Mouse (Mus musculus): ENCODE measurements around the gene Rps6kb1. TPM values are rescaled to one million over a fixed set of nuclear protein-coding genes. Genes with fewer than 3 reads are reported as not detected.
"Not testable (repeated sequence)": the region's sequence is repeated elsewhere in the genome, so short reads cannot be mapped to it uniquely, and the experiment has no call there.

Gene Rps6kb1
- total and polyA plus RNA-seq, 3 experiments, result 45.2 to 110 (median 76.9) TPM

- H3K27ac ChIP-seq (ENCODE audit: insufficient read depth, low read depth); dilution Hi-C loops (cut with MboI; ENCODE audit: extremely low pct_ligation_motif_present, extremely low pct_unique_long_range_greater_than_20kb, low sequenced_read_pairs); in situ Hi-C loops (cut with MboI; ENCODE audit: low pct_ligation_motif_present, low pct_unique_long_range_greater_than_20kb, low sequenced_read_pairs); H3K9me3 ChIP-seq (replicated peaks; ENCODE audit: low read length); H3K4me2 ChIP-seq (ENCODE audit: insufficient read depth, low read depth, poor library complexity, severe bottlenecking); DNase-seq (ENCODE audit: extremely low read depth); H3K4me3 ChIP-seq (replicated peaks in 1 of 3; ENCODE audit: low read depth in 2 of 3, low read length in 2 of 3, poor library complexity in 1 of 3); H3K27me3 ChIP-seq (replicated peaks); H3K9ac ChIP-seq (ENCODE audit: insufficient read depth, low read depth): not testable (repeated sequence)
- peaks cover 2 to 36% of the 10 kb centered on the region in 2 experiments; a peak in 2 of 4 replicates for H3K4me1 ChIP-seq (ENCODE audit: control insufficient read depth in 1 of 2, insufficient read depth in 2 of 2)
- H3K79me2 ChIP-seq (replicated peaks; ENCODE audit: control insufficient read depth, extremely low read depth, insufficient read depth, poor library complexity, severe bottlenecking), result peaks cover 69% of the 10 kb centered on the region
- peaks cover 39 to 78% of the 10 kb centered on the region in 2 experiments for H3K36me3 ChIP-seq (replicated peaks in 1 of 2; ENCODE audit: control insufficient read depth in 1 of 2, insufficient read depth in 1 of 2, low read length in 1 of 2)
Observed at GRCm38 (mm10) chr11:86533302-86533701, 11.3 kb downstream of the Rps6kb1 start.

GRCm38 (mm10) chr11:86532834-86533233, 11.8 kb downstream of the Rps6kb1 start:
- in situ Hi-C loops (cut with MboI; ENCODE audit: low pct_ligation_motif_present, low pct_unique_long_range_greater_than_20kb, low sequenced_read_pairs), result no loop called here
- no peak overlapping the region for H3K4me3 ChIP-seq (replicated peaks in 1 of 3; ENCODE audit: low read depth in 2 of 3, low read length in 2 of 3, poor library complexity in 1 of 3)
- no peak overlapping the region for H3K9ac ChIP-seq (ENCODE audit: insufficient read depth, low read depth)
- peaks cover 2 to 32% of the 10 kb centered on the region in 2 experiments; a peak in 2 of 4 replicates for H3K4me1 ChIP-seq (ENCODE audit: control insufficient read depth in 1 of 2, insufficient read depth in 2 of 2)
- peak; percentile 52 for DNase-seq (ENCODE audit: extremely low read depth)
- dilution Hi-C loops (cut with MboI; ENCODE audit: extremely low pct_ligation_motif_present, extremely low pct_unique_long_range_greater_than_20kb, low sequenced_read_pairs), result no loop called here
- peaks cover 64% of the 10 kb centered on the region for H3K79me2 ChIP-seq (replicated peaks; ENCODE audit: control insufficient read depth, extremely low read depth, insufficient read depth, poor library complexity, severe bottlenecking)
- no peaks in the 10 kb centered on the region for H3K27me3 ChIP-seq (replicated peaks)
- peak; percentile 43 for TF ChIP-seq RAD21 (IDR thresholded peaks at IDR 0.05; ENCODE audit: low read depth, low read length)
- TF ChIP-seq SMC3 (IDR thresholded peaks at IDR 0.05; ENCODE audit: low read depth, low read length), result peak; percentile 23; the same call in 1 of the 2 replicates
- peak; percentile 50 to 78 for TF ChIP-seq CTCF (conservative IDR thresholded peaks at IDR 0.05 in 1 of 2, IDR thresholded peaks at IDR 0.05 in 1 of 2; ENCODE audit: low read depth in 2 of 2, low read length in 2 of 2)
- no peak for TF ChIP-seq JUN (IDR thresholded peaks at IDR 0.05; ENCODE audit: insufficient read depth, low read depth, low read length)
- no peak overlapping the region for H3K4me2 ChIP-seq (ENCODE audit: insufficient read depth, low read depth, poor library complexity, severe bottlenecking)
- peaks cover 42 to 79% of the 10 kb centered on the region in 2 experiments for H3K36me3 ChIP-seq (replicated peaks in 1 of 2; ENCODE audit: control insufficient read depth in 1 of 2, insufficient read depth in 1 of 2, low read length in 1 of 2)
- no peak overlapping the region for H3K27ac ChIP-seq (ENCODE audit: insufficient read depth, low read depth)
- H3K9me3 ChIP-seq (replicated peaks; ENCODE audit: low read length), result no peaks in the 10 kb centered on the region

- H3K9me3 ChIP-seq (replicated peaks; ENCODE audit: low read length), result no peaks in the 10 kb centered on the region
- in situ Hi-C loops (cut with MboI; ENCODE audit: low pct_ligation_motif_present, low pct_unique_long_range_greater_than_20kb, low sequenced_read_pairs), result no loop called here
- H3K79me2 ChIP-seq (replicated peaks; ENCODE audit: control insufficient read depth, extremely low read depth, insufficient read depth, poor library complexity, severe bottlenecking), result peaks cover 31% of the 10 kb centered on the region
- H3K9ac ChIP-seq (ENCODE audit: insufficient read depth, low read depth), result no peak overlapping the region
- H3K4me1 ChIP-seq (ENCODE audit: control insufficient read depth in 1 of 2, insufficient read depth in 2 of 2), result 0 out of 4 replicates have a peak, but pooled peaks cover 0 to 3% of the 10 kb centered on the region in 2 experiments
- no peak for DNase-seq (ENCODE audit: extremely low read depth)
- no peak for TF ChIP-seq MAZ (IDR thresholded peaks at IDR 0.05; ENCODE audit: low read depth, low read length)
- TF ChIP-seq NELFE (IDR thresholded peaks at IDR 0.05; ENCODE audit: low read depth, low read length), result no peak
- no peak for TF ChIP-seq TCF12 (IDR thresholded peaks at IDR 0.05; ENCODE audit: low read depth, low read length)
- no peak for TF ChIP-seq CHD1 (IDR thresholded peaks at IDR 0.05; ENCODE audit: low read depth, low read length)
- no peak for TF ChIP-seq RCOR1 (conservative IDR thresholded peaks at IDR 0.05; ENCODE audit: low read depth, low read length)
- TF ChIP-seq CHD2 (IDR thresholded peaks at IDR 0.05; ENCODE audit: low read length), result no peak
- TF ChIP-seq ZKSCAN1 (IDR thresholded peaks at IDR 0.05; ENCODE audit: borderline replicate concordance, low read depth, low read length), result no peak
- TF ChIP-seq GABPA (IDR thresholded peaks at IDR 0.05; ENCODE audit: insufficient replicate concordance, low read depth, low read length), result no peak
- no peak for TF ChIP-seq BHLHE40 (IDR thresholded peaks at IDR 0.05; ENCODE audit: low read depth, low read length)
- no peak for TF ChIP-seq POLR2A (IDR thresholded peaks at IDR 0.05; ENCODE audit: low read depth, low read length)
- no peak for TF ChIP-seq KAT2A (IDR thresholded peaks at IDR 0.05; ENCODE audit: insufficient replicate concordance, low read length)
- TF ChIP-seq MYC (IDR thresholded peaks at IDR 0.05; ENCODE audit: low read depth, low read length), result no peak
- no peak for TF ChIP-seq SIN3A (IDR thresholded peaks at IDR 0.05; ENCODE audit: low read length)
- TF ChIP-seq MEF2A (IDR thresholded peaks at IDR 0.05; ENCODE audit: borderline replicate concordance, low read depth, low read length), result no peak
- no peak for TF ChIP-seq ZC3H11A (IDR thresholded peaks at IDR 0.05; ENCODE audit: low read depth, low read length)
- TF ChIP-seq TBP (conservative IDR thresholded peaks at IDR 0.05; ENCODE audit: low read depth, low read length), result no peak
- TF ChIP-seq HCFC1 (IDR thresholded peaks at IDR 0.05; ENCODE audit: low read depth, low read length), result no peak
- TF ChIP-seq USF2 (conservative IDR thresholded peaks at IDR 0.05; ENCODE audit: low read depth, low read length), result no peak
- TF ChIP-seq ELF1 (IDR thresholded peaks at IDR 0.05; ENCODE audit: low read depth, low read length), result no peak
- no peak for TF ChIP-seq PAX5 (IDR thresholded peaks at IDR 0.05; ENCODE audit: low read length)
- dilution Hi-C loops (cut with MboI; ENCODE audit: extremely low pct_ligation_motif_present, extremely low pct_unique_long_range_greater_than_20kb, low sequenced_read_pairs), result no loop called here
- H3K4me2 ChIP-seq (ENCODE audit: insufficient read depth, low read depth, poor library complexity, severe bottlenecking), result no peak overlapping the region
- H3K27me3 ChIP-seq (replicated peaks), result no peaks in the 10 kb centered on the region
- no peak overlapping the region for H3K4me3 ChIP-seq (replicated peaks in 1 of 3; ENCODE audit: low read depth in 2 of 3, low read length in 2 of 3, poor library complexity in 1 of 3)
- no peak overlapping the region for H3K27ac ChIP-seq (ENCODE audit: insufficient read depth, low read depth)
- H3K36me3 ChIP-seq (replicated peaks in 1 of 2; ENCODE audit: control insufficient read depth in 1 of 2, insufficient read depth in 1 of 2, low read length in 1 of 2), result peaks cover 54 to 92% of the 10 kb centered on the region in 2 experiments
Observed at GRCm38 (mm10) chr11:86527528-86527927, 17.1 kb downstream of the Rps6kb1 start.
